ENCODE assay signal across 10 mouse cellular contexts in genomic region chr16:91969516-91970031, GRCm38 (mm10).
DNase-seq lines count a peak whose midpoint lies in the region; ATAC-seq and TF ChIP-seq lines count a peak whose summit lies in the region.
"Had no signal": no experiment of that assay in that cellular context is flagged by ENCODE, and none has a peak within 500 bp of the region (broad histone marks: within the 10 kb centered on the region; RNA-seq: fewer than 3 reads in every experiment).

No protein-coding gene starts in this region.

- no peak overlapping the region for H3K4me3 ChIP-seq in C2C12 (ENCODE audit: insufficient read depth, poor library complexity, severe bottlenecking)
- no peak overlapping the region for H3K4me3 ChIP-seq in bone marrow macrophage, adult 2 months (ENCODE audit: insufficient read depth, low read length)
- no peak overlapping the region for H3K4me3 ChIP-seq in liver, embryonic 11.5 days (ENCODE audit: low read depth, low read length)
- H3K4me3 ChIP-seq: midbrain, embryonic 12.5 days had no signal

- no peak overlapping the region for H3K9ac ChIP-seq in liver, embryonic 11.5 days (ENCODE audit: low read depth, low read length)
- H3K9ac ChIP-seq: midbrain, embryonic 12.5 days had no signal

- 25% methylated on average over 10 of the region's 10 CpGs for WGBS in liver, embryonic 11.5 days

- no peaks in the 10 kb centered on the region for H3K79me2 ChIP-seq in C2C12 (ENCODE audit: control insufficient read depth, insufficient read depth)

- H3K27ac ChIP-seq in bone marrow macrophage, adult 2 months (ENCODE audit: insufficient read depth, low read depth, low read length): peak overlapping the region; percentile 14; the same call in 1 of the 2 replicates
- no peak overlapping the region; the same call in 1 of the 2 replicates for H3K27ac ChIP-seq in liver, embryonic 11.5 days (ENCODE audit: low read depth, low read length)
- H3K27ac ChIP-seq: midbrain, embryonic 12.5 days had no signal

- DNase-seq in heart, postnatal 10 days: peak; percentile 43 to 45
- no peak for DNase-seq in liver, embryonic 11.5 days (ENCODE audit: low spot score)
- no peak for DNase-seq in adrenal gland, postnatal 10 days
- no peak for DNase-seq in frontal cortex, postnatal 10 days (ENCODE audit: low spot score in 2 of 2)
- no peak for DNase-seq in urinary bladder, adult 18-20 months (ENCODE audit: low spot score in 2 of 2)
- DNase-seq: cerebellum, adult 11 months; retina, postnatal 1 day had no signal

- H3K27me3 ChIP-seq in C2C12 (ENCODE audit: control insufficient read depth, insufficient read depth, insufficient read length): no peaks in the 10 kb centered on the region
- H3K27me3 ChIP-seq in liver, embryonic 11.5 days (replicated peaks; ENCODE audit: control insufficient read depth, insufficient read depth, low read length): no peaks in the 10 kb centered on the region
- H3K27me3 ChIP-seq: midbrain, embryonic 12.5 days had no signal

- H3K4me2 ChIP-seq in liver, embryonic 11.5 days: 0 out of 2 replicates have a peak overlapping the region, but pooled peaks have one; percentile 4
- H3K4me2 ChIP-seq: midbrain, embryonic 12.5 days had no signal

- no peak overlapping the region for H3ac ChIP-seq in C2C12 (ENCODE audit: control insufficient read depth, insufficient read length, low read depth)

- no peak for TF ChIP-seq CTCF in C2C12 (IDR thresholded peaks at IDR 0.05; ENCODE audit: control insufficient read depth, insufficient read depth, insufficient read length)
- TF ChIP-seq CTCF in bone marrow macrophage, adult 2 months (IDR thresholded peaks at IDR 0.05; ENCODE audit: low read depth, low read length): no peak

- H3K4me1 ChIP-seq in bone marrow macrophage, adult 2 months (ENCODE audit: control insufficient read depth, insufficient read depth, low read length): peaks cover 25% of the 10 kb centered on the region
- peaks cover 16% of the 10 kb centered on the region for H3K4me1 ChIP-seq in liver, embryonic 11.5 days (replicated peaks; ENCODE audit: control insufficient read depth, insufficient read depth, low read length)
- H3K4me1 ChIP-seq: midbrain, embryonic 12.5 days had no signal

- ATAC-seq in liver, embryonic 11.5 days (replicated peaks; ENCODE audit: low FRiP score): no peak

- H3K79me3 ChIP-seq in C2C12 (ENCODE audit: low read depth): no peaks in the 10 kb centered on the region

- no peaks in the 10 kb centered on the region for H3K9me3 ChIP-seq in liver, embryonic 11.5 days (ENCODE audit: control insufficient read depth, low read length)
- H3K9me3 ChIP-seq: midbrain, embryonic 12.5 days had no signal

- no peaks in the 10 kb centered on the region for H3K36me3 ChIP-seq in C2C12 (ENCODE audit: control insufficient read depth, insufficient read depth)
- H3K36me3 ChIP-seq in liver, embryonic 11.5 days (ENCODE audit: control insufficient read depth, insufficient read depth, low read length): no peaks in the 10 kb centered on the region
- H3K36me3 ChIP-seq: midbrain, embryonic 12.5 days had no signal

- intact Hi-C loops in heart, postnatal 10 days (cut with DNase I): loop anchor here (5.0 kb wide), 2 partner anchors 48 to 88 kb away; partner anchors contain the start of genes Gm49711, Mrps6 and Slc5a3

- no peak for TF ChIP-seq POLR2A in bone marrow macrophage, adult 2 months (IDR thresholded peaks at IDR 0.05; ENCODE audit: borderline replicate concordance, low read depth, low read length)

TF ChIP-seq in C2C12, 6 proteins besides CTCF, POLR2A, EP300 and RAD21:
- peak; percentile 92 for TF ChIP-seq FOSL1 (IDR thresholded peaks at IDR 0.05; ENCODE audit: insufficient read depth, low read length, poor library complexity, severe bottlenecking)
- no peak for TF ChIP-seq CEBPB (IDR thresholded peaks at IDR 0.05; ENCODE audit: low read depth)
- peak; percentile 6 for TF ChIP-seq MYOD1 (IDR thresholded peaks at IDR 0.05; ENCODE audit: control insufficient read depth, insufficient read length, low read depth)

Comparison
In these comparisons a context has a peak if more than half of its experiments do, and no peak if none do; other contexts are left out.
1. DNase-seq: peak in heart, postnatal 10 days (2 of 2); none in liver, embryonic 11.5 days (single experiment), adrenal gland, postnatal 10 days (single experiment), frontal cortex, postnatal 10 days (0 of 2) and urinary bladder, adult 18-20 months (0 of 2).